Mouse (Mus musculus): ENCODE results near the gene Tubgcp4.
"Not testable (repeated sequence)": the region's sequence is repeated elsewhere in the genome, so short reads cannot be mapped to it uniquely, and the experiment has no call there.

Tubgcp4 gene

GRCm38 (mm10) chr2:121170481-121170971 is at the start of gene Tubgcp4:
Gene Tubgcp4, plus strand, starts transcription at chr2:121170654.
- no peak for DNase-seq

- not testable (repeated sequence) for DNase-seq
These were observed 44.2 kb upstream of the Tubgcp4 start for GRCm38 (mm10) chr2:121126302-121126701.

- no peak for DNase-seq
These were observed 42.9 kb upstream of the Tubgcp4 start for GRCm38 (mm10) chr2:121127536-121127935.

GRCm38 (mm10) chr2:121128865-121129620 is 41.4 kb upstream of the Tubgcp4 start:
- DNase-seq, result no peak

- no peak for DNase-seq
These were observed 37.6 kb upstream of the Tubgcp4 start for GRCm38 (mm10) chr2:121132822-121133221.

- no peak for DNase-seq
These were observed 33.1 kb upstream of the Tubgcp4 start for GRCm38 (mm10) chr2:121137371-121137770.

- peak; percentile 14 for DNase-seq
These were observed 31.0 kb upstream of the Tubgcp4 start for GRCm38 (mm10) chr2:121139266-121140017.

- peak; percentile 93 for DNase-seq
These were observed 30.2 kb upstream of the Tubgcp4 start, which contains the start of the genes Adal and Lcmt2 for GRCm38 (mm10) chr2:121140018-121140882. Gene Adal, plus strand, starts transcription at chr2:121140428. Gene Lcmt2, minus strand, starts transcription at chr2:121140653.

GRCm38 (mm10) chr2:121141216-121142035 is 29.0 kb upstream of the Tubgcp4 start:
- DNase-seq, result no peak

- no peak for DNase-seq
These were observed 28.0 kb upstream of the Tubgcp4 start for GRCm38 (mm10) chr2:121142415-121142814.

- DNase-seq, result no peak
These were observed 20.8 kb upstream of the Tubgcp4 start for GRCm38 (mm10) chr2:121149679-121150078.

- DNase-seq, result no peak
These were observed 17.4 kb upstream of the Tubgcp4 start for GRCm38 (mm10) chr2:121153100-121153499.

GRCm38 (mm10) chr2:121169173-121169572 is 1.3 kb upstream of the Tubgcp4 start:
- no peak for DNase-seq

GRCm38 (mm10) chr2:121169902-121170301 is 552 bp upstream of the Tubgcp4 start:
- no peak for DNase-seq

GRCm38 (mm10) chr2:121170980-121171742 is 707 bp downstream of the Tubgcp4 start, which contains the start of gene Zscan29:
Gene Zscan29, minus strand, starts transcription at chr2:121171125.
- peak; percentile 84 for DNase-seq

- no peak for DNase-seq
These were observed 8.5 kb downstream of the Tubgcp4 start for GRCm38 (mm10) chr2:121178828-121179479.

- no peak for DNase-seq
These were observed 13.0 kb downstream of the Tubgcp4 start for GRCm38 (mm10) chr2:121183431-121183830.

GRCm38 (mm10) chr2:121184142-121184541 is 13.7 kb downstream of the Tubgcp4 start:
- DNase-seq, result no peak

- DNase-seq, result no peak
These were observed 18.1 kb downstream of the Tubgcp4 start for GRCm38 (mm10) chr2:121188530-121188929.

GRCm38 (mm10) chr2:121195466-121195865 is 25.0 kb downstream of the Tubgcp4 start:
- peak; percentile 22 for DNase-seq
